ENCODE assay signal across 7 mouse cellular contexts in the genomic region with DNA sequence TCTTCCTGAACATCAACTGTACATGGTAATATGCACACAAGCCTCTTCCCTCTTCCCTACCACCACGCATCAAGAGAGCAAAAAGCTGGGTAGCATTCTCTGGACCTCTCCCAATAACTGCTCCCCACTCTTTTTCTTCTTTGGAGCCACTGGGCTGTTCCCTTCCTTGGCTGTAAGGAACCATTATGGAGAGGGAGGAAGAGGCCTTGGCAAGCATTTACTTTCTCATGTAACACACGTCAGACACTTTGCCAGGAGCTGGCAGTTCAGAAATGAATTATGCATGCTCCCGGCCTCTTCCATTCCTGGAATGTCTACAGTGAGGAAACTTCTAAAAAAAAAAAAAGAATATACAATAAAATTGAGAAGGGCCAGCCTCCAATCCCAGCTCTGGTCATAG. TPM values are rescaled to one million over a fixed set of nuclear protein-coding genes. Genes with fewer than 3 reads are reported as not detected.
DNase-seq lines count a peak whose midpoint lies in the region; ATAC-seq and TF ChIP-seq lines count a peak whose summit lies in the region.

No protein-coding gene starts in this region.

- peaks cover 26% of the 10 kb centered on the region for H3K36me3 ChIP-seq in neural tube, embryonic 13.5 days
- H3K36me3 ChIP-seq in forebrain, embryonic 14.5 days (ENCODE audit: control insufficient read depth, insufficient read depth, low read length): peaks cover 28% of the 10 kb centered on the region
- H3K36me3 ChIP-seq in lung, postnatal 0 days (ENCODE audit: insufficient read depth, low read length): 0 out of 2 replicates have a peak, but pooled peaks cover 9% of the 10 kb centered on the region
- H3K36me3 ChIP-seq in stomach, postnatal 0 days (ENCODE audit: control insufficient read depth, insufficient read depth, low read length): peaks cover 12% of the 10 kb centered on the region; the same call in 1 of the 2 replicates

- H3K27ac ChIP-seq in neural tube, embryonic 13.5 days (replicated peaks): peak overlapping the region; percentile 76
- H3K27ac ChIP-seq in forebrain, embryonic 14.5 days (ENCODE audit: low read depth, low read length): peak overlapping the region; percentile 87
- no peak overlapping the region for H3K27ac ChIP-seq in lung, postnatal 0 days (ENCODE audit: low read length)
- peak overlapping the region; percentile 49 for H3K27ac ChIP-seq in stomach, postnatal 0 days (replicated peaks)

- DNase-seq in neural tube, embryonic 10.5 days (ENCODE audit: extremely low spot score, low spot score): no peak
- peak; percentile 95 for DNase-seq in forebrain, embryonic 14.5 days (ENCODE audit: low spot score)
- peak; percentile 45 to 68 for DNase-seq in kidney, adult 8-10 months
- peak; percentile 75 for DNase-seq in lung, postnatal 0 days (ENCODE audit: low spot score)
- no peak for DNase-seq in stomach, postnatal 0 days (ENCODE audit: low spot score)
- no peak for DNase-seq in testis, postnatal 14 days (ENCODE audit: low spot score)

- H3K9ac ChIP-seq in neural tube, embryonic 13.5 days: no peak overlapping the region
- peak overlapping the region; percentile 10; the same call in 1 of the 2 replicates for H3K9ac ChIP-seq in forebrain, embryonic 14.5 days (ENCODE audit: low read length)
- H3K9ac ChIP-seq in lung, postnatal 0 days (replicated peaks; ENCODE audit: low read depth): no peak overlapping the region
- no peak overlapping the region for H3K9ac ChIP-seq in stomach, postnatal 0 days (ENCODE audit: low read length)

- peaks cover 45% of the 10 kb centered on the region for H3K4me1 ChIP-seq in neural tube, embryonic 13.5 days (replicated peaks)
- H3K4me1 ChIP-seq in forebrain, embryonic 14.5 days (ENCODE audit: control insufficient read depth, insufficient read depth, low read length): peaks cover 41% of the 10 kb centered on the region
- H3K4me1 ChIP-seq in lung, postnatal 0 days (ENCODE audit: insufficient read depth, low read depth, low read length): peaks cover 16% of the 10 kb centered on the region; the same call in 1 of the 2 replicates
- peaks cover 14% of the 10 kb centered on the region for H3K4me1 ChIP-seq in stomach, postnatal 0 days (replicated peaks; ENCODE audit: control insufficient read depth, insufficient read depth)

- TF ChIP-seq CTCF in lung, postnatal 0 days (IDR thresholded peaks at IDR 0.05): no peak
- TF ChIP-seq CTCF in stomach, postnatal 0 days (IDR thresholded peaks at IDR 0.05; ENCODE audit: low read depth): no peak

- no peak for TF ChIP-seq EP300 in lung, postnatal 0 days (IDR thresholded peaks at IDR 0.05)
- peak; percentile 18 for TF ChIP-seq EP300 in stomach, postnatal 0 days (optimal IDR thresholded peaks at IDR 0.05)

- no peaks in the 10 kb centered on the region for H3K27me3 ChIP-seq in neural tube, embryonic 13.5 days
- H3K27me3 ChIP-seq in forebrain, embryonic 14.5 days (replicated peaks; ENCODE audit: control insufficient read depth, insufficient read depth, low read length): no peaks in the 10 kb centered on the region
- no peaks in the 10 kb centered on the region for H3K27me3 ChIP-seq in lung, postnatal 0 days (replicated peaks; ENCODE audit: insufficient read depth, low read length)
- H3K27me3 ChIP-seq in stomach, postnatal 0 days (ENCODE audit: control insufficient read depth, insufficient read depth, low read length): no peaks in the 10 kb centered on the region

- peak; percentile 40; the same call in 1 of the 2 replicates for ATAC-seq in neural tube, embryonic 13.5 days (ENCODE audit: low read depth)
- peak; percentile 88 for ATAC-seq in forebrain, embryonic 14.5 days
- ATAC-seq in lung, postnatal 0 days: peak; percentile 67
- ATAC-seq in stomach, postnatal 0 days (ENCODE audit: low FRiP score, low TSS enrichment): no peak

- H3K9me3 ChIP-seq in neural tube, embryonic 13.5 days: no peaks in the 10 kb centered on the region
- no peaks in the 10 kb centered on the region for H3K9me3 ChIP-seq in forebrain, embryonic 14.5 days (replicated peaks; ENCODE audit: control insufficient read depth, low read length)
- no peaks in the 10 kb centered on the region for H3K9me3 ChIP-seq in lung, postnatal 0 days (ENCODE audit: low read length)
- no peaks in the 10 kb centered on the region for H3K9me3 ChIP-seq in stomach, postnatal 0 days (ENCODE audit: control insufficient read depth, low read length)

- H3K4me2 ChIP-seq in neural tube, embryonic 13.5 days: no peak overlapping the region
- H3K4me2 ChIP-seq in forebrain, embryonic 14.5 days (ENCODE audit: low read length): peak overlapping the region; percentile 14; the same call in 1 of the 2 replicates
- H3K4me2 ChIP-seq in lung, postnatal 0 days (replicated peaks; ENCODE audit: low read depth, low read length): no peak overlapping the region
- peak overlapping the region; percentile 11; the same call in 1 of the 2 replicates for H3K4me2 ChIP-seq in stomach, postnatal 0 days (replicated peaks; ENCODE audit: low read depth)

- H3K4me3 ChIP-seq in neural tube, embryonic 13.5 days: no peak overlapping the region
- no peak overlapping the region for H3K4me3 ChIP-seq in forebrain, embryonic 14.5 days (ENCODE audit: low read depth, low read length)
- no peak overlapping the region for H3K4me3 ChIP-seq in lung, postnatal 0 days (ENCODE audit: low read depth, low read length)
- H3K4me3 ChIP-seq in stomach, postnatal 0 days (ENCODE audit: low read depth, low read length): no peak overlapping the region

- 48% methylated on average over 3 of the region's 3 CpGs for WGBS in neural tube, embryonic 13.5 days
- 13% methylated on average over 3 of the region's 3 CpGs for WGBS in forebrain, embryonic 14.5 days
- WGBS in lung, postnatal 0 days: 7% methylated on average over 3 of the region's 3 CpGs
- 22% methylated on average over 3 of the region's 3 CpGs for WGBS in stomach, postnatal 0 days

RNA-seq across cellular contexts. Expression of a gene that starts 22.7 kb away (rescaled TPM):
- polyA plus RNA-seq in neural tube, embryonic 13.5 days (2015; fragmentation: Nextera tagmentation; extraction: Ambion mirVana): 34.1 and 37.8 TPM in 2 replicates
- polyA plus RNA-seq in forebrain, embryonic 14.5 days (2014; fragmentation: Nextera tagmentation; extraction: Ambion mirVana): 43.8 and 50.8 TPM in 2 replicates
- polyA plus RNA-seq in lung, postnatal 0 days (2015; fragmentation: Nextera tagmentation; extraction: Ambion mirVana): 24.3 and 24.6 TPM in 2 replicates
- 17.2 and 18.7 TPM in 2 replicates for polyA plus RNA-seq in stomach, postnatal 0 days (2015; fragmentation: Nextera tagmentation; extraction: Ambion mirVana)

Comparison
In these comparisons a context has a peak if more than half of its experiments do, and no peak if none do; other contexts are left out.
1. H3K4me2 ChIP-seq: peak in forebrain, embryonic 14.5 days (single experiment) and stomach, postnatal 0 days (single experiment); none in neural tube, embryonic 13.5 days (single experiment) and lung, postnatal 0 days (single experiment).
2. DNase-seq: peak in forebrain, embryonic 14.5 days (single experiment), kidney, adult 8-10 months (2 of 2) and lung, postnatal 0 days (single experiment); none in neural tube, embryonic 10.5 days (single experiment), stomach, postnatal 0 days (single experiment) and testis, postnatal 14 days (single experiment).